Mouse (Mus musculus): ENCODE results near the gene Ppfia3.

The Ppfia3 gene

GRCm38 (mm10) chr7:45309455-45309854 lies 57.4 kb downstream of the Ppfia3 start:
- peak; percentile 59 to 71 for DNase-seq

- DNase-seq = peak in 1 of 2 experiments; percentile 39
These were observed 58.1 kb downstream of the Ppfia3 start for GRCm38 (mm10) chr7:45308551-45309240.

GRCm38 (mm10) chr7:45305275-45305674 lies 61.5 kb downstream of the Ppfia3 start:
- peak; percentile 81 to 85 for DNase-seq

- DNase-seq = peak in 1 of 2 experiments; percentile 27
These were observed 62.0 kb downstream of the Ppfia3 start for GRCm38 (mm10) chr7:45304869-45305268.

- no peak for DNase-seq
These were observed 64.2 kb downstream of the Ppfia3 start for GRCm38 (mm10) chr7:45302626-45303025.

- peak; percentile 58 to 72 for DNase-seq
These were observed 66.5 kb downstream of the Ppfia3 start for GRCm38 (mm10) chr7:45300270-45300669.

GRCm38 (mm10) chr7:45299752-45300151 lies 67.1 kb downstream of the Ppfia3 start:
- peak; percentile 60 to 72 for DNase-seq

- DNase-seq = no peak
These were observed 69.3 kb downstream of the Ppfia3 start for GRCm38 (mm10) chr7:45297563-45297962.

GRCm38 (mm10) chr7:45296626-45297025 lies 70.2 kb downstream of the Ppfia3 start:
- DNase-seq = no peak
